Mouse (Mus musculus): ENCODE results near the gene Agpat3.

DNA sequence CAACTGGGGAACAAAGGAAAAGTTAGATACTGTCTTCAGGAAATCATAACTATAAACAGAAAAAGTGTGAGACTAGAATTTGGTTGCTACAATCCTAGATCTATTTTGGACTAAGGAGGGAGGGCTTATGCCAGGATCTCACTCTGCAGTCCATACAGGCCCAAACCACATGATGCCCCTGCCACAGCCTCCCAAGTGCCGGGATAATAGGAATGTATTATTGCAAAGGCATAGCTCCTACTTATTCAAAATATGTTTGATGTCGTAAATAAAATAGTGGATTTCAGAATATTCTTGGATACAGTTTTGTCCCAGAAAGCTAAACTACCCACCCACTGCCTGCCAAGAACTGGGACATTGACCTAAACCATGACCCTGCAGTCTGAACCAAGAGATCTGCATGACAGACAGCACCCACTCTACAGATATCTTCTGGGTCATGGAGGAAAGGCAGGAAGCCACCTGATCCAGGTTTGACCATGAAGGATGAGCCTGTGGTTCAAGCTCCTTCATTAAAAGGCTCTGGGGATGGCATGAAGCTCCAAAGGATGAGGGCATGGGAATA lies 24.2 kb downstream of the Agpat3 start:
- TF ChIP-seq GATA1 (IDR thresholded peaks at IDR 0.05; ENCODE audit: low read length) (no peak), TAL1 (IDR thresholded peaks at IDR 0.05; ENCODE audit: low read length) (no peak)
